Mouse (Mus musculus): Measurements from ENCODE around the gene Tbc1d10a.

The Tbc1d10a gene

DNA sequence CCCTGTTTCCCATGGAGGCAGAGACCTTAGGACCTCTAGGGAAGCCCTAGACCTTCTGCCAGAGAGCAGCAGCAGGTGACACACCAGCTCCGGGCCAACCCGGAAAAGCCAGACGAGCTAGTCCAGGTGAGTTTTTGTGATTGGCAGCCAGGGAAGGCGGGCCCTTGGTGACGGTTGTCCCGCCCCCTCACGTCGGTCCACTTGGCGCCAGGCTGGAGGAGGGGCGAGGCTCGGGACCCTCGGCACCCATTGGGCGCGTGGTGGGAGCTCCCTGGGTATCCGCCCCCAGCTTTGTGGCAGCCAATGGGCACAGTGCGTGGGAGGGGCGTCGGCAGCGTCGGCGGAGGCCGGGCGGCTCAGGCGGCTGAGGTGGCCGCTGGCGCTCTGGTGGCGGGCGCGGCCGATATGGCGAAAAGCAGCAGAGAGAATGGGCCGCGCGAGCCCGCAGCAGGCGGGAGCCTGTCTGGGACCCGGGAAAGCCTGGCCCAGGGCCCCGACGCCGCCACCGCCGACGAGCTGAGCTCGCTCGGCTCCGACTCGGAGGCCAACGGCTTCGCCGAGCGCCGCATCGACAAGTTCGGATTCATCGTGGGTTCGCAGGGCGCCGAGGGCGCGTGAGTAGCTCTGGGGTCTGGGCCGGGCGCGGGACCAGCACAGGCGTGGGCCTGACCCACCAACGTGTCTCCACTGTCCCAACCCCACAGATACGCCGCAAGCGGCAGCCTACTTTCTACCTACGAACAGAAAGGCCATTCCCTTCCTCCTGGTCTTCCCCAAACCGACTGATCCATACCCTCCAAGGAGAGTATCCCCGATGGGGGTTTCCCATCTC, at the start of gene Tbc1d10a:
TSS of gene Tbc1d10a (plus strand) at position 304 of the 832 bp plus-strand sequence.
- peak; percentile 92 to 94 for DNase-seq (ENCODE audit: low read depth in 1 of 2, low spot score in 2 of 2)

GRCm38 (mm10) chr11:4138964-4139363, 47.6 kb upstream of the Tbc1d10a start:
- no peak for DNase-seq (ENCODE audit: low read depth in 1 of 2, low spot score in 2 of 2)

DNA sequence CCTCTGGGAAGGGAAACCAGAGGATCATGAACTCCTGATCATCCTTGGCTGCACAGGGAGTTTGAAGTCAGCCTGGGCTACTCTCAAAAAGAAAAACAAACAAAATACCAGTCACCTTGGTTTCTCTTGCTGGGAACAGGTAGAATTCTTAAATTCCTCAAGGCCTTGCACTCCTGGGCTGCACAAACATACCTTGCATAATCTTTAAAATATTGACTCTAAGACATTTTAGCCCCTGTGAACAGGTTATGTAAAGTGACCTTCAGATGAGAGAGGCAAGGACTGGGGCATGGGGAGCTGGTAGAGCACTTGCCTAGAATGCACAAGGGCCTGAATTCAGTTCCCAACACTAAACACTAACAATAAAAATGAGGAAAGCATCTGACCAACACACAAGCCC, 45.1 kb upstream of the Tbc1d10a start:
- DNase-seq (ENCODE audit: low read depth in 1 of 2, low spot score in 2 of 2), result no peak

DNA sequence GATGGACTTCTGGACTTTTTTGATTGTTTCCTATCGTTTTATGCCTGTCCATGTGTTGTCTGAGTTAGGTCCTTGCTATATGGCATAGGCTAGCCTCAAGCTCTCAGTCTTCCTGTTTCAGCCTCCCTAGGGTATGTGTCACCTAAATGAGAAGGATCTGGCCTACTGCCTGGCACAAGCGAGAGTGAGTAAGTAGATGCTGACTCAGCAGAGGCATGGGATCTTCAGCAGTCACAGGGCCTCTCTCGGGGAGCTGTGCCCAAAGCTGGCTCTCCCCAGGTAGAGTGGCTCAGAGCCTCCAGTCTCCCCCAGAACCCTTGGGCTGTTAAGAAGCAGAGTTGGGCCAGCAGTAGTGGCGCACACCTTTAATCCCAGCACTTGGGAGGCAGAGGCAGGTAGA, 44.2 kb upstream of the Tbc1d10a start:
- DNase-seq (ENCODE audit: low read depth in 1 of 2, low spot score in 2 of 2), result no peak

GRCm38 (mm10) chr11:4143281-4144062, 43.1 kb upstream of the Tbc1d10a start:
- DNase-seq (ENCODE audit: low read depth in 1 of 2, low spot score in 2 of 2), result no peak

- no peak for DNase-seq (ENCODE audit: low read depth in 1 of 2, low spot score in 2 of 2)
Observed at GRCm38 (mm10) chr11:4146381-4146780, 40.2 kb upstream of the Tbc1d10a start.

DNA sequence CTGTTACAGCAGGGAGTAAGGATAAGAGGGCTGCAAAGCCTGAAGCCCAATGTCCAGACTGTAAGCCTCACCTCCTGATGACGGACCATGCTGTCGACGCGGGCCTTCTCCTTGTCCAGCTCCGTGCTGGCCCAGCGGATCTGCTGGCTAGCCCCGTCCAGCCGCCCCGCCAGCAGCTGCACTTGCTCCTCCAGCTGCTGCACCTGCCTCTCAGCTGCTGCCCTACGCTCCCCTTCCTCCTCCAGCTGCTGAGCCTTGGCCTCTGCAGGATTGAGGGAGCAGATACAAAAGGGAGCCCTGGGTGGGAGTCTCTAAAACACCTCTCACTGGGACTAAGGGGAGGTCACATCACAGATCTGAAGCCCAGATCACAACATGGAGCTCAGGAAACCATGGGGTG, 39.5 kb upstream of the Tbc1d10a start:
- no peak for DNase-seq (ENCODE audit: low read depth in 1 of 2, low spot score in 2 of 2)

DNA sequence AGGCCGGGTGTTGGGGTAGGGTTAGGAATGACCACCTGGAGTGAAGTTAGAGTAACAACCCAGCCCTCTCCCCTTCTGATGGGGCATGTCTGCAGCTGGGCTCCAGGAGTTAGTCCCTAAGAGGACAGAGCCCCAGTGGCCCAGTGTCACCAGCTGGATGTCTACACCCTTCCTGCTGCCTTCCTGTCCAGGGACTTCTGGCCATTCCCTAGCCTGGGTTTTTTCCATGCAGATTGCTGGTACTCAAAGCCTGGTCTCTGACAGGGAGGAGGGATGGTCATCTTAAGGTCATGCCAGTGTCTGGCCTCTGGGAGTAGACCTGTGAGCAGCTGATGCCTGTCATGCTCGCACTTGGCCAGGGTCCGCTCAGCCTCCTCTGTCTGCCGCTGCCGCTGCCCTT, 38.5 kb upstream of the Tbc1d10a start:
- no peak for DNase-seq (ENCODE audit: low read depth in 1 of 2, low spot score in 2 of 2)

DNA sequence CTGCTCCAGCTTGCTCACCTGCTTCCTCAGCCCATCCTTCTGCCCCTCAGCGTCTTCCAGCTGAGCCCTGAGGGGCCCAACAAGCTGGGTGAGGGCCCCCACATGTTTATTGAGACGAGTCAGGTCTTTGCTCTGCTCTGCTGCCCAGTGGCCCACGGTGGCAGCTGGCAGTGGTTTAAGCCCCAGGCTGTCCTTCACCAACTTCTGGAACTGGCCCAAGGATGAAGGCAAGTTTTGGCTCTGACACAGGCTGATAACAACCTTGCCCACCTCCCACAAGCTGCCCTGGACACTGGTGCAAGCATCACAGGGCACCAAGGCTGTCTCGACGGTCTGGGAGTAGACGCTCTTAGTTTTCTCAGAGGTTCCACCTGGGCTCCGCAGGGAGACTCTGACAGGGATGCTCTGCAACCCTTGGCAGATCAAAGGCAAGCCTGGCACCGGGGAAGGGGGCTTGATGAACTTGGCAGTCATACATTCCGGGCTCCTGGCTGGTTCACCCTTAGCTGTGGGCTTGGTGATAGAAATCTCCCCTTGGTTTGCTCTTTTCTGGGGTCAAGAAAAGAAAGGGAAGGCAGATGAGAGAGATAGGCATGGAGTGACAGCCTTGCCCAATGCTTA, 37.9 kb upstream of the Tbc1d10a start:
- DNase-seq (ENCODE audit: low read depth in 1 of 2, low spot score in 2 of 2), result no peak

GRCm38 (mm10) chr11:4149886-4150285, 36.7 kb upstream of the Tbc1d10a start:
- DNase-seq (ENCODE audit: low read depth in 1 of 2, low spot score in 2 of 2), result no peak

- DNase-seq (ENCODE audit: low read depth in 1 of 2, low spot score in 2 of 2), result no peak
Observed at GRCm38 (mm10) chr11:4153694-4154093, 32.9 kb upstream of the Tbc1d10a start.

DNA sequence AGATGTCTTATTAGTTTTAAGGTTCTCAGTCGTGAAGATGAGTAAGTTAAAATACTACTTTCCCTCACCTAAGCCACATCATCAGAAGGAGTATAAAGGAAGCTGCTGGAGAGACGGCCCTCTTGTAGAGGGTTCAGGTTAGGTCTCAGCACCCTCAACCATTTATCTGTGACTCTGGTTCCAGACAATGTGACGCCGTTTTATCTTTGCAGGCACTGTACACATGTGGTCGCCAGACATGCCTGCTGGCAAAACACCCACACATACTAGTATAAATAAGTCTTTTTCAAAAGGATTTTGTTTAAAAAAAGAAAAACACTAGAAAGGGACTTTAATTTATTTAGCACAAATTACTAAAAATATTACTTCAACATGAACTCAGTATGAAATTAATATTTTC, 30.9 kb upstream of the Tbc1d10a start:
- no peak for DNase-seq (ENCODE audit: low read depth in 1 of 2, low spot score in 2 of 2)

GRCm38 (mm10) chr11:4158676-4159075, 27.9 kb upstream of the Tbc1d10a start:
- no peak for DNase-seq (ENCODE audit: low read depth in 1 of 2, low spot score in 2 of 2)

- DNase-seq (ENCODE audit: low read depth in 1 of 2, low spot score in 2 of 2), result peak; percentile 83 to 91
Observed at GRCm38 (mm10) chr11:4159808-4160708, 26.5 kb upstream of the Tbc1d10a start, which contains the start of the genes Ccdc157 and Sf3a1. Ccdc157 (minus strand) TSS chr11:4160293. Sf3a1 (plus strand) TSS chr11:4160350.

DNA sequence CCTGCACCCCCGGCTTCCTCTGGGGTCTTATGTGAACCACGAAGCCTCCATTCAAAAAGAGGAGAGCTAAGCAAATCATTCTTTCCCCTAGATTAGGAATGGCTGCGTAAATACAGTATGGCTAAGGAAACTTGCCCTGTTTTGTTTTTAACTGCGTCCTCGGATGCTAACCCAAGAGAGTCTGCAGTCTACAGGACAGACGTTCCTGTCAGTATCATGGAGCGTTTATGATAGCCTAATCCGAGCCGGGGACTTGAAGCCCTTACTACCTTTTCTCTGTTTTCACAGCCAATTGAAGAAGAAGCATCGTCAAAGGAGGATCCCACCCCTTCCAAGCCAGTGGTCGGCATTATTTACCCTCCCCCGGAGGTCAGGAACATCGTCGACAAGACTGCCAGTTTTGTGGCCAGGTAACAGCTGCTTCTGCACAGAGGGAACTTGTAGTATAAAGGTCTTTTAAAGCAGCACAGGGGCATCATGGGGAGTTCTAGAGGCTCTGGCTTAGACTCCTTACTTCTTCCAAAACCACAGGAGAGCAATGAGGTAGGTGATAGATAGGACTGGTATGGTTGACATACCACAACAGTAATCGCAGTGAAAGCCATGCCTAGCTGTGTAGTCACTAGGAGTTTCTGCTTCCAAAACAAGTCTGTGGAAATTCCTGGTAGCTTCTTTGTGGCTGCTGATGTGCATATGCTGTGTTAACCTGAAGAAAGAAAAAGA, 25.7 kb upstream of the Tbc1d10a start:
- DNase-seq (ENCODE audit: low read depth in 1 of 2, low spot score in 2 of 2), result no peak

DNA sequence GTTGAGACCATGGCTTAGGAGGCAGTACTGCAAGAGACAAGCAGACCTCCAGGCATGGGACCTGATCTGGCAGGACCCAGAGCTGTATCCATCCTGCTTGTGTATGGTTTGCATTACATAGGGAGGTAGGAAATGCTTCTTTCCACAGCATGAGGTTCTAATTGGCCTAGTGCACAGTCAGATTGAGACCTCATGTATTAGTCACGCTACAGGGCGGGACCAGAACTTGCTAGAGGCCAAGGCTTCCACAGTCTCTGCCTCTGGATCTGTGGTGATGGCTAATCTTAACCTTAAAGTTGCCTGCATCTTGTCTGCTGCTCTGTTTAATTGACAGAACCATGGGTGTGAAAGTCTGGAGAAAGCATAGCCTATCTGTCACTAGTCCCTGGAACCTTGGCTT, 21.9 kb upstream of the Tbc1d10a start:
- DNase-seq (ENCODE audit: low read depth in 1 of 2, low spot score in 2 of 2), result no peak

DNA sequence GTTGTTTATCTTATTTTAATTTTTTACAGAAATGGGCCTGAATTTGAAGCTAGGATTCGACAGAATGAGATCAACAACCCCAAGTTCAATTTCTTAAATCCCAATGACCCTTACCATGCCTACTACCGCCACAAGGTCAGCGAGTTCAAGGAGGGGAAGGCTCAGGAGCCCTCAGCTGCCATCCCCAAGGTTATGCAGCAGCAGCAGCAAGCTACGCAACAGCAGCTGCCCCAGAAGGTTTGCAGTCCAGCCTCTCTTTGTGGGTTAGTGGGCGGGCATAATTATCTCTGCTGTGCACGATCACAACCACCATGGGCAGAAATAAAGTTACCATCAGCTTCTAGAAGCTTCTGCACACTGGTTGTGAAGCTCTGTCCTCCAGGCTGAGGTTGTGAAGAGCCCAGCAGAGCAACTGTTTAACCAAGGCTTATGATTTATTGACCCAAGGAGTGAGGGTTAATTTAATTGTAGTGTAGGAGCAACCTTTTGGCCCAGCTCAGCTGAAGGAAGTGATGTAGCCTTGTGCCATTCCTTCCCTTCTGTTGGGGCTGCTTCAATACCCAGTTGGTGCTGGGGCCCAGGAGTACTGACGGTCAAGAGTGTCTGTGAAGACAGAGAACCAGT, 20.0 kb upstream of the Tbc1d10a start:
- no peak for DNase-seq (ENCODE audit: low read depth in 1 of 2, low spot score in 2 of 2)

DNA sequence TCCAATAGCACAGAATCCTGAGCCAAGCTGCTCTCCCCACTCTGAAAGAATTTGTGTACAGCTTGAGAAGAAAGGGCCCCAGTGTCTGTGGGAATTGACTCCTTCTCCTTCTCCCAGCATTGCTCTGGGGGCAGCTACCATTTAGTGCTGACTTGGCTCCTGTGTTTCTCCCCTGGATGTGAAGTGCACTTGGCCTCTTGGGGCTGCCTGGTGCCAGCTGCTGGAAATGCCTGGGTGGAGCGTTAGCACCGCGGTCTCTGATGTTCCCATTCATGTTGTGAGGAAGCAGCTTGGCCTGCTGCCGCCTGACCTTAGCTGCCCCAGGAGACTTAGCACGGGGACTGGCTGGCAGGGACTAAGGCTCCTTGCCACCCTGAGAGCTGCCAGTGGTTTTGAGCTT, 12.0 kb upstream of the Tbc1d10a start:
- no peak for DNase-seq (ENCODE audit: low read depth in 1 of 2, low spot score in 2 of 2)

- no peak for DNase-seq (ENCODE audit: low read depth in 1 of 2, low spot score in 2 of 2)
Observed at GRCm38 (mm10) chr11:4177716-4178115, 8.9 kb upstream of the Tbc1d10a start.

- no peak for DNase-seq (ENCODE audit: low read depth in 1 of 2, low spot score in 2 of 2)
Observed at GRCm38 (mm10) chr11:4182061-4182460, 4.5 kb upstream of the Tbc1d10a start.
